Mouse (Mus musculus) liver, embryonic 16.5 days (tissue): ENCODE data around the gene Il13. TPM values are rescaled to one million over a fixed set of nuclear protein-coding genes. Genes with fewer than 3 reads are reported as not detected.

ENCODE experiments used
- ATAC-seq: fragments of 200-750 bp; cut with Nextera tagmentation; 2 replicates; pipeline ENCODE4 v1.8.0; 2017; ENCODE audit warnings: low read depth, mild to moderate bottlenecking, moderate number of reproducible peaks, moderate library complexity
- H3K27ac ChIP-seq: fragments of 300-500 bp; sonication (generic); 2 replicates; pipeline ENCODE4 v1.5.1; 2014; ENCODE audit warnings: mild to moderate bottlenecking, low read length
- H3K27me3 ChIP-seq: fragments of 300-500 bp; sonication (generic); 2 replicates; pipeline ENCODE4 v1.6.1; 2014; ENCODE audit warnings: low read depth, low read length, mixed read lengths; ENCODE audit not compliant: control insufficient read depth, insufficient read depth
- H3K36me3 ChIP-seq: fragments of 300-500 bp; sonication (generic); 2 replicates; pipeline ENCODE4 v1.6.1; 2014; ENCODE audit warnings: mild to moderate bottlenecking; ENCODE audit not compliant: control insufficient read depth, insufficient read depth
- H3K4me1 ChIP-seq: fragments of 300-500 bp; sonication (generic); 2 replicates; pipeline ENCODE4 v1.6.1; 2014; ENCODE audit warnings: low read depth, low read length, mixed read lengths; ENCODE audit not compliant: control insufficient read depth
- H3K4me2 ChIP-seq: fragments of 300-500 bp; sonication (generic); 2 replicates; pipeline ENCODE4 v1.6.1; 2014; ENCODE audit warnings: low read depth, low read length, mixed read lengths
- H3K4me3 ChIP-seq: fragments of 300-500 bp; sonication (generic); 2 replicates; pipeline ENCODE4 v1.5.1; 2014; ENCODE audit warnings: low read depth, mild to moderate bottlenecking, low read length
- H3K9ac ChIP-seq: fragments of 300-500 bp; sonication (generic); 2 replicates; pipeline ENCODE4 v1.6.1; 2014; ENCODE audit warnings: low read depth, low read length
- H3K9me3 ChIP-seq: fragments of 300-500 bp; sonication (generic); replicated peaks from 2 replicates; pipeline ENCODE4 v1.6.1; 2016; ENCODE audit warnings: low read length; ENCODE audit not compliant: control insufficient read depth
- WGBS: fragments of 180-500 bp; shearing (Covaris S2); extraction: QIAGEN DNeasy Blood & Tissue Kit; methylation state at CpG from one replicate; pipeline ENCODE4 v1.1.7; 2014; ENCODE audit not compliant: insufficient replicate concordance; 5-methylcytosine and 5-hydroxymethylcytosine counted together
- polyA plus RNA-seq: library from polyadenylated mRNA; unstranded; fragments of >200 nt; fragmentation: Nextera tagmentation; extraction: Ambion mirVana; gene quantifications from 2 replicates; pipeline ENCODE4 v1.2.1, GENCODE M21; 2015

The Il13 gene
- polyA plus RNA-seq, 1 experiment from 2014 or later, result not detected

DNA sequence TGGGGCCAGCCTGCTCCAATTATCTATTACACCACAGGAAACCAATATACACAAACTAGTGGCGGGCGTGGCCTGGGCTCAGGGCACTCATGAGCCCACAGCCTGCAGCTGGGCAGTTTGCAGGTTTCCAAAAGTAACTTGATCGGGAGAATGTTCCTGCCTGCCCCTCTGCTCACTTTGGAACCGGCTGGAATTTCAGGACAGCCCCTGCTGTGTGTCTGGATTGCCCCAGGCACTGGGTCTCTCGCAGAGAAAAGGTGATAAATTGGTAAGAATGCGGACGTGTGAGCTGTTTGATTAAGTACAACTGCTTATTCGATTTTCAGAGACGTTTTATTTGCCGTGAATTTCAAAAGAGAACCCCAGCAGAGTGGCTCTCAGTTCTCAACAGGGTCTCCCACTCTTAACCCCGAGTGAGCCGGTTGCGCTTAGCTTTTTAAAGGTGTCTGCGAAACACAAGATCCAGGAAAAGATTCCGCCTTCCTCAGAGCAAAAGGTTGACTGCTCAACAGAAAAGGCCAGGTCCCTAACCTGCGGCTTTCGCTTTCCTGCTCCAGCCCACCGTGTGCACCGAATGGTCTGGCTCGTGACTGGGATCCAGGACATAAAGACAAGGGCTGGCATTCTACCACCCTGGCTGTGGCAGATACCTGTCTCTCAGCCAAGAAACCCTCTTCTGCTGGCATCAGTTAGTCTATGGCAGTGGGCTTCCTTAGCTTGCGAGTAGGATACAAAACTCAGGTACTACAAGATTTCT lies 2.7 kb upstream of the Il13 start:
- H3K4me2 ChIP-seq, result no peak overlapping the region
- no peak for ATAC-seq
- no peak overlapping the region for H3K27ac ChIP-seq
- no peak overlapping the region for H3K4me3 ChIP-seq
- H3K36me3 ChIP-seq, result no peaks in the 10 kb centered on the region
- peaks cover 6% of the 10 kb centered on the region for H3K4me1 ChIP-seq
- H3K27me3 ChIP-seq, result peaks cover 19% of the 10 kb centered on the region
- WGBS, result 34% methylated on average over 21 of the region's 21 CpGs
- no peak overlapping the region for H3K9ac ChIP-seq
- H3K9me3 ChIP-seq, result no peaks in the 10 kb centered on the region

DNA sequence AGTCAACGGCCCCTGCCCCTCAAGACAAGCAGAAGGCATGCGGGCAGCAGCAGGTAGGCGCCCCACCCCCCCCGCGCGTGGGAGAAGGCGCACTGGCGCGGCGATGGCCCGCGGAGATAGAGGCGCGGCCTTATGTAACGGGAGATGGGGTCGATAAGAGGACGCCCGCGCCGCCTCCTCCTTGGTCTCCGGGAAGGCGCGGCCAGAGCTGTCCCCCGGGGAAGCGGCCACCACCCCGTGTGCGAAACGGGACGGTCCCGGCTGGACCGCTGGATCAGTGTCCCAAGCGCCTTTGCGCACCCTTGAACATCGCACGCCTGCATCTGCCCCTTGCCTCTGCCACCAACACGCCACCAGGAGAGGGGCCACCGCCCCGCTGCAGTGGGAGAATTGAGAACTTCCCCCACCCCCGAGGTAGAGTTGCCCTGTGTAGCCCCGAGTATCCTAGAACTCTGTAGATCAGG lies 1.7 kb upstream of the Il13 start:
- H3K9me3 ChIP-seq, result no peaks in the 10 kb centered on the region
- H3K27ac ChIP-seq, result no peak overlapping the region
- peaks cover 19% of the 10 kb centered on the region for H3K27me3 ChIP-seq
- H3K4me3 ChIP-seq, result peak overlapping the region; percentile 37
- H3K36me3 ChIP-seq, result no peaks in the 10 kb centered on the region
- H3K4me1 ChIP-seq, result peaks cover 6% of the 10 kb centered on the region
- no peak for ATAC-seq
- WGBS, result under 1% methylated on average over 40 of the region's 40 CpGs
- peak overlapping the region; percentile 53 for H3K4me2 ChIP-seq
- no peak overlapping the region for H3K9ac ChIP-seq

DNA sequence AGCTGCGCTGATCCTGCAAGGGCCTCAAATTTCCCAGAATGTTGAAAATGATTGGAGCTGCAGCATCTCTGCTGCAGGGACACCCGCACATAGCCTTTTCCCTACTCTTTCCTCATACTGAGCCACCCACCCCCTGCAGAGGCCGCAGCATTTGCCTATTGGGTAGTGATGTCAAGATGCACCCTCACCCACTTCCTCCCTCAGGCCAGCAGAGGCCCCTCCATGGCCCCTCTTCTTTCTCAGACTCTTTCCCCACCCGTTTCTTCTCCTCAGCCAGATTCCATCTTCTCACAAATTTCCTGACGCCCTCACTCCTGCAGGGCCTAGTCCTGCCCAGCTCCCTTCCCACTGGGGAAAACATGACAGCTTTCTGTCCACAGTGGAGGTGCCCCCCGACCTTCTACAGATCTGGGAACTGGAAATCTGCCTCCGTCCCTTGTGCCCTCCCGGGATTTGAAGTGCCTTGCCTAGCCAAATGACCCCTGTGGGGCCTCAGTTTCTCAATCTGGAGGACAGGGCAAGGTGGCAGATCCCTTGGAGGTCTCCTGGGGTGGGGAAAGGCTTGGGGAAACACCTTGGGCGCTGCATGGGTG lies 1.2 kb upstream of the Il13 start:
- Histone ChIP-seq H3K27me3 (peaks cover 19% of the 10 kb centered on the region), H3K4me1 (peaks cover 6% of the 10 kb centered on the region), H3K27ac (no peak overlapping the region), H3K4me2 (peak overlapping the region; percentile 53), H3K9me3 (no peaks in the 10 kb centered on the region), H3K4me3 (peak overlapping the region; percentile 37), H3K36me3 (no peaks in the 10 kb centered on the region), H3K9ac (no peak overlapping the region)
- no peak for ATAC-seq
- 29% methylated on average over 9 of the region's 9 CpGs for WGBS

DNA sequence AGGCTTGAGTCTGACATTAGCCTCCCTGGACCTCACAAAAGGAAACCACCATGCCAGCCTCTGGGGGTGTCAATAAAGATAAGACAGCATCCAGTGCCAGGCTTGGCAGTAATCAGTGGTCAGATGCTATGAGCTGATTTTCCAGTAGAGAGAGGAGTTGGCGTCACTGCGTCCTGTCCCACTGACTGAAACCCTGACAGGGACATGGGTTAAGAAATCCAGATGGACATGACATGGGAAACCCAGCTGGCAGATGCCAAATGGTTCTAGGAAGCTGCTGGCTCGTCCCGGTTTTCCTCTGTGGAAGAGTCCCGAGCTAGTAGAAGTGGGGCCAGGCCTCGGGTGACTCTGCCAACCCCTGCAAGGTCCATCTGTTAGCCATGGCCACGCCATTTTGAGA lies 858 bp downstream of the Il13 start:
- WGBS, result 53% methylated on average over 7 of the region's 7 CpGs

DNA sequence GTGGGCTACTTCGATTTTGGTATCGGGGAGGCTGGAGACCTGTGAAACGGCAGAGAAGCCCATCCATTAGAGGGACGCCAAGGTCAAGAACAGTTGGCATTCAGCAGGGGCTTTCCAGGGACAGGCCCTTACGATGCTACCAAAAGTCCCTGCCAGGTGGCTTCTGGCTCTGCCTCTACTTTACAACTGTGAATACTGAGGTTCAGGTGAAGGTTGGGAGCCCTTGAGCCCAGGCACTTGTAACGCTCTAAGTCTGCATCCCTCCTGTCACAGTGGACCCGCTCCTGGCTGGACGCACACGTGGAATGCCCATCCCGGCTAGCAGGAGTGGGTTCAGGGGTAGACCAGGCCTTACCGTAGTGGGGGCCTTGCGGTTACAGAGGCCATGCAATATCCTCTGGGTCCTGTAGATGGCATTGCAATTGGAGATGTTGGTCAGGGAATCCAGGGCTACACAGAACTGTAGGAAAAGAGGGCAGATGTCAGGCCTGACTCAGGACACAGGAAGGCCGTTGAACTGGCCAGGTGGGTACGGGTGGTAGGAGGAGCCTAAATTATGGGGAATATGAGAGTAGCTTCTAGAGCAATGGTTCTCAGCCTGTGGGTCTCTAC lies 2.3 kb downstream of the Il13 start:
- Histone ChIP-seq H3K9me3 (no peaks in the 10 kb centered on the region), H3K9ac (no peak overlapping the region), H3K27me3 (peaks cover 17% of the 10 kb centered on the region), H3K27ac (no peak overlapping the region), H3K4me1 (peaks cover 12% of the 10 kb centered on the region), H3K4me3 (no peak overlapping the region), H3K4me2 (no peak overlapping the region), H3K36me3 (no peaks in the 10 kb centered on the region)
- no peak for ATAC-seq
- 77% methylated on average over 14 of the region's 14 CpGs for WGBS

More for the DNA sequence above, 858 bp downstream of the Il13 start:
- H3K4me3 ChIP-seq, result no peak overlapping the region
- H3K4me1 ChIP-seq, result peaks cover 6% of the 10 kb centered on the region
- no peak overlapping the region for H3K4me2 ChIP-seq
- no peak overlapping the region for H3K27ac ChIP-seq
- no peak overlapping the region for H3K9ac ChIP-seq
- ATAC-seq, result no peak
- H3K9me3 ChIP-seq, result no peaks in the 10 kb centered on the region
- H3K36me3 ChIP-seq, result no peaks in the 10 kb centered on the region
- peaks cover 19% of the 10 kb centered on the region for H3K27me3 ChIP-seq

DNA sequence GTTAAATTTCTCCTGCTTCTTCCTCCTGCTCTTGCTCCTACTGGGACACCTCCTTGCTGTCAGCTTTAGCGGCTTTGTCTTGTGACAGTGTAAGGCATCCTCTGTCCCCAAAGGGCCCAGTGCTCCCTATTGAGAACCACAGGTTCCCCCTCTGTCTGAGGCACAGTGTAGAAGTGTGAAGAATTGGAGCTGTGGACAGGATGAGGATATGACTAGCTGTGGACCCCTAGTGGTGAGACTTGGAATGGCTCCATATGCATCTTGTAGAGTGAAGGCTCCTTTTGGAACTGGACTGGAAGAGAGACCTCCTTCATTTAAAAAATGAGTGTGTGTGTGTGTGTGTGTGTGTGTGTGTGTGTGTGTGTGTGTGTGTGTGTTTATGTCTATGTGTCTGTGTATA lies 6.6 kb downstream of the Il13 start:
- Histone ChIP-seq H3K27me3 (no peaks in the 10 kb centered on the region), H3K9ac (no peak overlapping the region), H3K4me3 (no peak overlapping the region), H3K9me3 (no peaks in the 10 kb centered on the region; the same call in 1 of the 2 replicates), H3K27ac (no peak overlapping the region; the same call in 1 of the 2 replicates), H3K4me1 (peaks cover 19% of the 10 kb centered on the region), H3K36me3 (no peaks in the 10 kb centered on the region), H3K4me2 (no peak overlapping the region)
- WGBS, result 0% methylated on average over 1 of the region's 1 CpGs
- ATAC-seq, result peak; percentile 63

DNA sequence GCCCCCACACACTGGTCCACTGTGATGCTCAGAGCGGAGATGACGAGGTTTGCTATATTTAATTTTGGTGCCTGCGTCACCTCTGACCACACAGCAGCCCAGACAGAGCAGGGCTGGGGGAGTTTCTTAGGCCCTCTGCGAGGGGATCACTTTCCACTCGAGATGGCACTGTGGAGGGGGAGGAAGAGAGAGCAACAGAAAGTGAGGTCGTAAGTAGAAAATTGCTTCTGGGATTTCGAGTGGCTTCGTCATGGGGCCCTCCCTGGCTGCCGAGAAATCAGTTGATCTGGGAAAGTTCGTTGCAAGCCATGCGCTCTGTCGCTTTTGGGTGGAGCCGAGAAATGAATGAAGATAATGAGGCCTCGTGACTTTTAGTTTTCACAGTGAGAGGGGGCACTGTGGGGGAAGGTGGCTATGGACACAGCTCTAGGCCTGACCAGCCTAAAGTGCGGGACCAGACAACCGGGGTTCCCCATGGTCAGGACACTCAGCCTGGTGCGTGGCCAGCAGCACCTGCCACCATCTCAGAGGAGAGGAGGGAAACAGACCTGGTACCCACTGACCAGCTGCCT lies 7.6 kb downstream of the Il13 start:
- ATAC-seq, result peak; percentile 33; the same call in 1 of the 2 replicates
- H3K9me3 ChIP-seq, result no peaks in the 10 kb centered on the region; the same call in 1 of the 2 replicates
- no peak overlapping the region; the same call in 1 of the 2 replicates for H3K27ac ChIP-seq
- WGBS, result 33% methylated on average over 17 of the region's 17 CpGs
- no peaks in the 10 kb centered on the region for H3K36me3 ChIP-seq
- no peak overlapping the region for H3K4me3 ChIP-seq
- no peak overlapping the region for H3K4me2 ChIP-seq
- 0 out of 2 replicates have a peak overlapping the region, but pooled peaks have one; percentile 8 for H3K9ac ChIP-seq
- no peaks in the 10 kb centered on the region for H3K27me3 ChIP-seq
- H3K4me1 ChIP-seq, result peaks cover 19% of the 10 kb centered on the region

DNA sequence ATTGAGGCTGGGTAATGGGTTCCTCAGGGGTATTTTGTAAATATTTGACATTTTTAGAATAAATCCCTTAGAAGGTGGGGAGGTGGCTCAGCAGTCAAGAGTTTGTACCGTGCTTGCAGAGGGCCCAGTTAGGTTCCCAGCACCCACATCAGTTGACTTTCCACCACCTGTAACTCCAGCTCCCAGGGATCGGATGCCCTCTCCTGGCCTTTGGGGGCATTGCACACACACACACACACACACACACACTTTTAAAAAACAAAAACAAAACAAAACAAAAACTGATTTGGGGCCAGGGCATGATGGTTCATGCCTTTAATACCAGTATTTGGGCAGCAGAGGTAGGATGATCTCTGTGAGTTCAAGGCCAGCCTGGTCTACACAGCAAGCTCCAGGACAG lies 10.4 kb downstream of the Il13 start:
- Histone ChIP-seq H3K27me3 (no peaks in the 10 kb centered on the region), H3K27ac (no peak overlapping the region), H3K4me3 (no peak overlapping the region), H3K9me3 (no peaks in the 10 kb centered on the region; the same call in 1 of the 2 replicates), H3K4me1 (peaks cover 19% of the 10 kb centered on the region), H3K36me3 (no peaks in the 10 kb centered on the region), H3K9ac (no peak overlapping the region), H3K4me2 (no peak overlapping the region)
- 77% methylated on average over 2 of the region's 2 CpGs for WGBS
- no peak for ATAC-seq
